Mouse (Mus musculus) gastrocnemius, postnatal 10 days (tissue): Measurements from ENCODE around the gene Tnip2. TPM values are rescaled to one million over a fixed set of nuclear protein-coding genes. Genes with fewer than 3 reads are reported as not detected.

Experiments used
- DNase-seq: peaks from one replicate; pipeline ENCODE4 v3.0.0; 2021; ENCODE audit warnings: mixed read lengths
- long read RNA-seq, 2 experiments: library from polyadenylated mRNA; stranded (forward); transcript quantifications; one replicate each; pipeline ENCODE4 v2.0.0; 2021
- total RNA-seq, 2 experiments: library from RNA; stranded (reverse); gene quantifications; 2 replicates each; pipeline ENCODE4 v1.2.3; 2021

Gene Tnip2
- total RNA-seq, result 1 to 10 TPM; 3.3 to 6.0 TPM
- long read RNA-seq, experiment 1, transcript Tnip2-202 (6 exons, 1,987 nt), result major isoform, 6 of 8 reads
- long read RNA-seq, experiment 1, partial matches to known transcripts, result 0 of 8 reads
- long read RNA-seq, experiment 1, other reads (novel, unspliced or antisense), result 2 of 8 reads
- long read RNA-seq, experiment 2, transcript Tnip2-202 (6 exons, 1,987 nt), result major isoform, 7 of 10 reads
- long read RNA-seq, experiment 2, partial matches to known transcripts, result 1 of 10 reads
- long read RNA-seq, experiment 2, other reads (novel, unspliced or antisense), result 2 of 10 reads

DNA sequence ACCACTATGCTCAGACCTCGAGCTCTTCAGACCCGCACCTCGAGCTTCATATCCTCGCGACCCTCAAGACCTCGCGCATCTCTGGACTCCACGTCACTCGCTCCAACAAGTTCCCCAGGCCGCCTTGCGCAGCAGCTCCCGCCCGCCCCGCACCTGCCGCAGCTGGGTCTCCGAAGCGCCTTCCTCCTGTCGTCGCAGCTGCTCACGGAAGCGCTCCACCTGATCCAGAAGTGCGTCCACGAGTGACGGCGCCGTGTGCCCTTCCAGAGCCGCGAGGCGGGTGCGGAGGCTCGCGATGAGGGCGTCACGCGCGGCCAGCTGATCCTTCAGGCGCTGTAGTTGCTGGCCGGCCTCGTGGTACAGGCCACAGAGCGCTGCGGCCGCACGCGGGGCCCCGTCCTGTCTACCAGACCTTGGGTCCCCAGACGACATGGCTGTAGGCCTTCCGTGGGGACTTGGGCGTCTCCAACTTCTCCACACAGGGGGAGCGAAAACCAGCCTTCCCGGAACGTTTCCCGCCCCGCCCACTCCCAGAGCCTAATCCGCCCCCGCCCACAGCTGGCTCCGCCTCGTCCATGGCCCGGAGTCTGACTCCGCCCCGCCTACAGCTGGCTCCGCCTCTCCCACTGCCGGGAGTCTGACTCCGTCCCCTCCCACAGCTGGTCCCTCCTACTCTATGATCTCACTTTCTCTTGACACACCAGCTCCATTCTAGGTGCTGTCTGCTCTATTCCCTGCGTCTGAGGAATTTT lies at the start of gene Tnip2:
Tnip2 (minus strand) TSS at position 526 of the 752 bp plus-strand sequence.
- DNase-seq, result peak; percentile 97

DNA sequence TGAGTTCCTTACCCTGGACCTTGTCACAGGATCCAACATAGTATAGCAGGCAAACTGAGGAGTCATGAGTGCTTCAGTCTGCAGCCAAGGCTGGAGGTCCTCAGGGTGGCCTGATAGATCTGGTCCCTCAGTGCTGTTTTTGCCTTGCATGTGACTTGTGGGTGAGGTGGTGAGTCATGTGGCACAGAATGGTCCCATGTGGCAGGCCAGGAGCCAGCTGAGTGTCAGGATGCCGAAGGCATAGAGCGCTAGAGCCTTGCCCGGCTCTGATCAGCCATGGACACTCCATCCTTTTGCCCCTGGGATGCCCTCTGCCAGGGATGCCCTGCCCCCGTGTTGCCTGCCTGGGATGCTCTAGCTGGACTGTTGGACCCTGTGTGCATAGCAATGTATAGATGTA lies 38.0 kb upstream of the Tnip2 start:
- DNase-seq, result no peak

DNA sequence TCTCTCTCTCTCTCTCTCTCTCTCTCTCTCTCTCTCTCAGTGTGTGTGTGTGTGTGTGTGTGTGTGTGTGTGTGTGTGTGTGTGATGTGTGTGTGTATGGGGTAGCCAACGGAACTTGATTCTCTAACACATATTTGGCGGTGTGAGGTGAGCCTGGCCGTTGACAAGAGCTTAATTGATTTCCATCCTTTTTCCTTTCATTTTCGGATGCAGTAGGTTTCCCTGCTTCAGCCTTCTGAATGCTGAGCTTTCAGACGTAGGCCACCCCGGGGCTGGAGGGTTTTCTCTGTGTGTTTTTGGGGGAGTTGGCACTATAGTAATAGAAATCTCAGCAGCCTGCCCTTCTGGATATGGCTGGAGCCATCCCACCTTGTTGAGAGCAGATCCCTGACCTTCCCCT lies 36.5 kb upstream of the Tnip2 start:
- no peak for DNase-seq

DNA sequence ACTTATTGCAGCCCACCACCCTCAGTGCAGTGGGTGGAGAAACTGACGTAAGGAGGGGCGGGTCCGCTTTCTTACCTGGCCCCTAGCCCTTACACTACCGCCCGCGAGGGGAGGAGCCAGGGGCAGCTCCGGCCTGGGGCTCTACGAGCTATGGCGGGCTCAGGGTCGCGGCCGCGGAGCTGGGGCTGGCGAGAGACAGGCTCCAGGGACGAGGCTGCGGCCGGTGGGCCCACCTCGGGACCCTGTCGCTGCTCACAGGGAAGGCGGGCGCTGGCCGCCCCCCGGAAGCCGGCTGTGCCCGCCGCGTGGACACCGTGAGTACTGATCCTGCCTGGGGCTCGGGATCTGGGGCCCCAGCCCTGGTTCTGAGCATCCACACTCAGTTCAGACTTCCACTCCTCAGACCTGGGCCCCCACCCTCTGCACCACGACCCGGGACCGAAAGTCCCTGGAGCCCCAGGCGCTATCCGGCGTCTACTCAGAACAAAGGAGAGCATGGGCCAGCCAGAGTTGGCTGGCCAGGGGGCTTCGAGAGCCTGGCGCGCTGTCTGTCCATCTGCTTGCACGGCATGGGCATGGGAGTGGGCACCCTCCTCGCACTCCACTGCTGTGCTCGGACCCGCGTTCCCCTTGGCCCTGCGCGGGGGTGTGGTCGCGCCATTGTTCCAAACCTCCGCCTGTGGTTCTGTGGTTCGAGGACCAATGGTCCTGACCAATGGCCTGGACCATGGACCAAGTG lies 35.9 kb upstream of the Tnip2 start:
- DNase-seq, result peak; percentile 48

DNA sequence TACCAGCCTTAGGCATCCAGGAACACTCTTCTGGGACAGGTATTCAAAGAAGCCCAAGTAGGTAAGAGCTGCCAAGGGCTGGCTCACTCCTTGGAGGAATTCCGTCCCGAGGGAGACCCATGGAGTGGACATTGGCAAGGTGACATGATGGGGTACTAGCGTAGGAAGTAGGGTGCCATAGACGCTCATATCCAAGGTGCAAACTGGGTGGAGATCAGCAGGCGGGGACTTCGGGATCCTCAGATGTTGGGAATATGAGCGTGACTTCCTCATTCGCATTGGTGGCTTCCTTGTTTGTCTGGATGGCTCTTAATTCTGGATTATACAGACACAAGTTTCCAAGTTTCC lies 35.3 kb upstream of the Tnip2 start:
- DNase-seq, result no peak

DNA sequence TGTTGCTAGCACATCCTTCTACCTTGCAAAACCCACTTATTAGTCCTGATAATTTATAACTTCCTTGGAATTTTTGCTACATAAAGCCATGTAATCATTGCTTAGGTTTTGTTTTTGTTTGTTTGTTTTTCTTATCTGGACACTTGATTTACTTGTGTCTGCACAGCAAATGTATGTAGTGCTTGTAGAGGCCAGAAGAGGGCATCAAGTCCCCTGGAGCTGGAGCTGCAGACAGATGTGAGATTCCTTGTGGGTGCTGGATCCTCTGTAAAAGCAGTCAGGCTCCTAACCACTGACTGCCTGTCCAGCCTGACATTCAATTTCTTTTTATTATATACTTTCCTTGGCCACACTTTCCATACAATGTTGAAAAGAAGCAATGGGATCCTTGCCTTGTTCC lies 33.6 kb upstream of the Tnip2 start:
- DNase-seq, result no peak

DNA sequence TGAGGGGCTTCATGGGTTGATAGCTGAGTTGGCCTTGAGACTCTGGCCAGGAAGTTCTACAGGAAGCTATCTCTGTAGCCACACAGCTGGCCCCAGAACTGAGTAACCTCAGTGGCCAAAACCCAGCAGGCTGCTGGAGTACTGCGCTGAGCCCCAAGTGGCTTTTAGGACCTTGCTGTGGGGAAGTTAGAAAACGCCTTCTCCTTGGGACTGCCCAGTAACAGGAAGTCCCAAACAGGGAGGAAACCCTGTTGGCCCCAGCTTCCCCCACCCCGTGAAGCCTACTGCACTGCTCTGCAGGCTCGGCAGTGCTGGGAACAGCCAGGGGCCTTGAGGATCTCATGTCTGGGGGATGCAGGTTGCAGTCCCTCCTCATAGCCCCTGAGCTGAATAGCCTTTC lies 29.3 kb upstream of the Tnip2 start:
- no peak for DNase-seq

DNA sequence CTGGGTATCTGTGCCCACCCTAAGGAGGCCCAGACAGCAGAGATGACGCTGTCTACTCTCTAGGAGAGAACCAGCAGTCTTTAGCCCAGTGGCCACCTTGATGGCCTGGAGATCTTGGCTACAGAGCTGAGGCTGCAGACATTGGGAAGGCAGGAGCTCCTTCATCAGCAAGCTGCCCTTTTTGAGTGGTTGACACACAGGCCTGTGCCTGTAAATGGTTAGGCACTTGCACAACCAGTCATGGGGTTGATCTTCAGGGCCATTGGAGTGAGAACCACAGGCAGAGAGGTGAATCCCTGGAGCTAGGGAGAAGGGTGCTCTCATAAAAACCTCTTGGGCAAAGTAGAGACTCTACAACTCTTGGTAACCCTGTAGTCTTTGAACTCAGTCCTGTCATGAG lies 28.4 kb upstream of the Tnip2 start:
- no peak for DNase-seq

DNA sequence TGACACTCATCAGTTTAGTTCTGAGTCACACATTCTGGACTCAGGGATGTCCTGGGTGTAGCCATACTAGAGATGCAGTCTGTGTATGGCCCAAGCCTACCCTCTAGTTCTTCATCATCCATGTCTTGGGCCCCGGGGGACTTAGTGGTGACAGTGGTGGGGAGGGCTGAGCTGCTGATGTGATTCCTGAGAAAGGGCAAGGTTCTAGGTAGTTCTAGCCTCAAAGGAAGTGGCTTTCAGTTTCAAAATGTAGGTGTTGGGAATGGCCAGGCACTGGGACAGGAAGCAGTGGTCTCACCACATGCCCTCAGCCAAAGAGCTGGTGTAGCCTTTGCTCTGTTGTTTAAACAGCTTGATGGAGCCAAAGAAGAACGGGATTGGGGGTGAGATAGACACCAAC lies 25.3 kb upstream of the Tnip2 start:
- no peak for DNase-seq

DNA sequence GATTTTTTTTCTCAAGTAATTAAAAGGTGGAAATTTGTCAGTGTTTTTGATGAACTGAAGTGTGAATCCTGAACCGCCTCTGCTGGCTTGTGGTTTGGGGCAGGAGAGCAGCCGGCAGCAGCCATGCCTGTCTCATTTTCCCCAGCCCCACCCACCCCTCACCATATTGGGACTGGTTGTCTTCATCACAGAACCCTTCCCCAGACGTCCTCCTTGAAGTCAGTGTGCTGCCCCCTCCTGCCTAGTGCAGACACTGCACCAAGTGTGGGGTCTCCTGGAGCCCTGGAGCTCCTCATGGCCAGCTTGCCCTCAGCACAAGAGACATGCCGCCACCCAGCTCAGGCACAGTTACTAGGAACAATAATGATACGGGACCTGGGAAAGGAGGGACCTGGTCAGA lies 24.7 kb upstream of the Tnip2 start:
- peak; percentile 28 for DNase-seq

DNA sequence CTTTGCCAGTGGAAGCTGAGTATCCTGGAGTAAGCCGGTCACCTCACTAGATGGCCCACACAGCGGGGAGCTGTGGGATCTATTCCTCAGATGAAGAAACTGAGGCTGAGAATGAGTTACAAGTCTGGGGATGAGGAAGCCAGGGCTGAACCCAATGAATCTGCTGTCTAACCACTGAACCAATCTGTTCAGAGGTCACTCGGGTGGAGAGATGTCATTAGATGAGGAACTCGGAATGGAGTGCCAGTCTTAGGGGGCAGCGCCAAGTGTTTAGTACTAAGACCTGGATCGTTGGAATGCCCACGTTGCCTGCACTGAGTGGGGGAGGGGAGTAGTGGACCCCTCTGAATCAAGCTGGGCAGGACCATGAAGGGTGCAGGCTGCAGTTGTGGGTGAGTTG lies 24.3 kb upstream of the Tnip2 start:
- DNase-seq, result no peak

DNA sequence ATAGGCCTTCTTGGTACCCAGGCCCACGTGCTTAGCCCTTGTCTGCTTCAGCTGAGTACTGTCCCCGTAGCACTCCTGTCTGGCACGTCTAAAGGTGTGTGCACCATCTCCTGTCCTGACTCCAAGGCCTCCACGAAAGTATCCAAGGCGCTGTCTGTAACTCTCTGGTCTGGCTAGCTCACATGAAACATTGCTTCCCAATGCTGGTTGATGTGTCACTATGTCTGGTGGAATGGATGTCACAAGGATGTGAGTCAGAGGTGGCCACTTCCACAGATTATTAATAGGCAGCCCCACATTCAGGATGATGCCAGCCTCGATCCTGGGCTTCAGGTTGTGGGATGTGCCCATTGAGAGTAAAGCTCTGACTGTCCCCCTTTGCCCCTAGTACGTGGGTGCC lies 22.0 kb upstream of the Tnip2 start:
- DNase-seq, result no peak

DNA sequence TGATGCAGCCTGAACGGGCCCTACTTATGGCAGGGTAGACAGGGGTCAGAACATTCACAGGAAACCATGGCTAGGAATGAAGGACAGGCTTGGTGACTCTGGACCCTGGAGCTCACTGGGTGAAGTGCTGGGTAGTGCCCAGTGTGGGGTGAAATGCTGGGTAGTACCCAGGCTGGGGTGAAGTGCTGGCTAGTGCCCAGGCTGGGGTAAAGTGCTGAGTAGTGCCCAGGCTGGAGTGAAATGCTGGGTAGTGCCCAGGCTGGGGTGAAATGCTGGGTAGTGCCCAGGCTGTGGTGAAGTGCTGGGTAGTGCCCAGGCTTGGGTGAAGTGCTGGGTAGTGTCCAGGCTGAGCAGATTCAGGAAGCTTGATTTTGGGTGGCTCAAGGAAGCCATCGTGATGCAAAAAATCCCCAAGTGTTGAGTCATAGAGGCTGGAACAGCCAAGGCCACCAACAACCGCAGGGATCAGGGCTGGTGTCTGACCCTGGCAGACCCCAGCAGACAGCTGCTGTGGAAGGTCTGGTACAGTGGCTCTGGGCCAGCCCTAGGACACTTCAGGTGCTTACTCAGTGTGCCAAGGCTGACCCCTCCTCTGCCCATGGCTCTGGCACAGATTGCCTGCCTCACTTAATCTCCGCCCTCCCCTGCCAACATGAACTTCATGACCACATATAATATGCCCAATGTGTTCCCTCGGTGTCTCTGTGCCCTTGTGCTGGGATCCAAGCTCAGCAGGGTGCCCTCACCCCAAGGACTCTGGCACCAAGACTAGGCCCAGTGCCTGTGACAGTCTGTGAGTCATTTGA lies 21.2 kb upstream of the Tnip2 start:
- no peak for DNase-seq

DNA sequence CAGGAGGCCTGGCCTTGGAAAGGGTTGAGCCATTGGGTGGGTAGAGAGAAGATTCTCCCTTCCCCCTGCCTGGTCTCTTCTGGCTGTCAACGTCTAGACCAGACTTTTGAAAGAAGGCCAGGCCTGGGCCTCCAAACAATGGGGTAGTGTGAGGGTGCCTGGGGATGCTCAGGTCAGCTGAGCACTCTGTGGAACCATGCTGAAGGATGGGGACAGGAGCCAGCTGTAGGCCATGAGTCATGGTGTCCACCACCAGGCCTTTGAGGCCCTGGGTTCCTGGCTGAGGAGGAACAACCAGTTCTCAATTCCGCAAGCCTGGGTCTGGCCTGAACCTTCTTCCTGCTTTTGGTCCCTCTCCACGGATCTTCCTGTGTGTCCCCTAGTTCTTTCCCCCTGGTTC lies 20.0 kb upstream of the Tnip2 start:
- DNase-seq, result no peak

DNA sequence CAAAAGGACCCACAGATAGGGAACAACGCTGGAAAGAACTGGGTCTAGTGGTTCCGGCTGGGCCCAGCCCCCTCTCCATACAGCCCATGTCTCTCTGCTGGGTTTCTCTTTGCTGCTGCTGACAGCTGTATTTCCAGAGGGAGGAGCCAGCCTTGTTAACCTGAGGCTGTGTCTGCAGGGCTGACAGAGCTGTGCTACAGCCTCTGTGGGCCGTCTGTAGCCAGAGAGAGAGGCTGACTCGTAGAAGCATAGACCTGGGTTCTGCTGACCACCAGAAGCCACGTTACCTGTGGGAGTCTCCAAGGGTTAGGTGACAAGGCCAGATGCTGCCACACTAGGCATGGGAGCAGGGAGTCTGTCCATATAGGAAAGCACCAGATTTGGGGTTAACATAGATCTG lies 19.3 kb upstream of the Tnip2 start:
- DNase-seq, result no peak

DNA sequence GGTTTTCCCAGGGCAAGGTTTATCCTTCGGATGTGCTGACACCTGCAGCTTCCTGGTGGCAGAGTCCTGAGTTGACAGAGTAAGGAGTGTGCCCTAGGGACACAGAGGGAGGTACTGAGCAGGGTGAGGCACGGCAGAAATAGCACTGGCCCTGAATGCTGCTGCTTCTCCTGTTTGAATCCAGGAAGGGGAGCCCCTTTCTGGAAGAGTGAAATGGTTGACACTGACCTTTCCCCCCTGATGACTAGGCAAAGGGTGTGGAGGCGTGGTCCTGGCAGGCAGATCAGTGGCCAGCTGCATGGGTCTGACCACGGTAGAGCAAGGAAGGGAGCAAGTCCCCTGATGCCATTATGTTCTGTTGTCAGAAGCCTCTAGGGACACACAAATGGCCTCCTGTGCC lies 16.9 kb upstream of the Tnip2 start:
- no peak for DNase-seq

DNA sequence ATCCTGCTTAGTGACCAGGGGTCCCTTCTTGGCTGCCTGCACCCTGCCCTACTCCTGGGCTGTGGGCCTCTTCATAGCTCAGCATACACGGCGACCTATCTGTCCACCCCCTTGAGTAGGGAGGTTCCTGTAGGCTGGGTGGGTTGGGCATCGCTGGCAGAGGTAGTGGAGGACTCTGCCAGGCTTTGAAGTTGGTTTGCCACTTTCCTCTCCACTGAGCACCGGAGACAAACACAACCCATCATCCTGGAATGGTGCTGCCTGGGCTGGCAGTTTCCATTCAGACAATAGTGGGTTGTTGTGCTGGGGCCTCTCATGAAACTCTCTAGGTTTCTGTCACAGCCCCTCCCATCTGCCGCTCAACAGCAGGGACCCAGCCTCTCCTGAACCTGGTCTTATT lies 16.3 kb upstream of the Tnip2 start:
- DNase-seq, result no peak

DNA sequence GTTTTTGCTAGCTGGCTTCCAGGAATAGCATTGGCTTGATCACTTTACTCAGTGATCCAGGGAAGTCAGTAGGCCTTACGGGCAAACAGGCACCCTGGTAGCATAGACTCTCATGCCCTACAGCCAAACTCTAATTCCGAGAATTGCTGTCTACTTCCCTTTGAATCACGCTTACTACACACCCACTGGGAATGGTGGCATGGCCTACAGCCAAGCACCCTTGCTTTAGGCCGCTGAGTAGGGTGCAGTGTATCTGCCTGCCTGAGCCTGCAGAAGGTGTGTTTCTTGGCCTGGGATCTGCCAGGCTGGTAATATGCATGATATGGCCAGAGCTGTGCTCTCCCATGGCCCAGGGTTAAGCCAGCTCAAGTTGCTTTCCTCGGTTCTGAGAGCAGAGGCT lies 14.9 kb upstream of the Tnip2 start:
- no peak for DNase-seq

DNA sequence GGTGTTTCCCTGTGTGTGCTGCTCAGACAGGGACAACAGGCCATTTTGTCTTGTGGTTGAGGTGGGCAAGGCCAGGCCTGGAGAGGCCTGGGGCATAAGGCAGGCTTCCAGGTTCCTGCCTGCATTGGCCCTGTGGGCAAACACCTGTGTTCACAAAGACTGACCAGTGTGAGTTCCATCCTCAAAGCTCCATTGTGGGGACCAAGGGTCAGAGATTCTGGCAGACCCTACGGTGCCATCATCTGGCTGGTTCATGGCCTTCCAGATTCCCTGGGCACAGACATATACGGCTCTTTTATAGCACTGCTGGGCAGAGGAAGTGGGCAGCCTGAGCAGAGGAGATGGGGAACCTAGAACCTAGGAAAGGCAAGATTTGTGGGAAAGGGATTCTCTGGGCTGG lies 13.6 kb upstream of the Tnip2 start:
- no peak for DNase-seq

DNA sequence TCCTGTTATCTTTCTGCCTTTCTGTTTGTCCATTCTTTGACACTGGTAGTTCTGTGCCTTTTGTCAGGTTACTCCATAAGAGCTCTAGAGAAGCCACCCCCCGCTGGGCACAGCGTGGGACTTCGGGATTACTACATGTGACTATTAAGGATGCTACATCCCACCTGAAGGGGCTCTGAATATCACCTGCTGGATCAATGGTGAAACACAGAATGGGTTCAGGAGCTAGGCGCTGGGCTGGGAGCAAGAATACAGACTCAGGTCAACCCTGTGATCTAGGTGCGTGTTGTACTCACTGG lies 12.6 kb upstream of the Tnip2 start:
- no peak for DNase-seq

DNA sequence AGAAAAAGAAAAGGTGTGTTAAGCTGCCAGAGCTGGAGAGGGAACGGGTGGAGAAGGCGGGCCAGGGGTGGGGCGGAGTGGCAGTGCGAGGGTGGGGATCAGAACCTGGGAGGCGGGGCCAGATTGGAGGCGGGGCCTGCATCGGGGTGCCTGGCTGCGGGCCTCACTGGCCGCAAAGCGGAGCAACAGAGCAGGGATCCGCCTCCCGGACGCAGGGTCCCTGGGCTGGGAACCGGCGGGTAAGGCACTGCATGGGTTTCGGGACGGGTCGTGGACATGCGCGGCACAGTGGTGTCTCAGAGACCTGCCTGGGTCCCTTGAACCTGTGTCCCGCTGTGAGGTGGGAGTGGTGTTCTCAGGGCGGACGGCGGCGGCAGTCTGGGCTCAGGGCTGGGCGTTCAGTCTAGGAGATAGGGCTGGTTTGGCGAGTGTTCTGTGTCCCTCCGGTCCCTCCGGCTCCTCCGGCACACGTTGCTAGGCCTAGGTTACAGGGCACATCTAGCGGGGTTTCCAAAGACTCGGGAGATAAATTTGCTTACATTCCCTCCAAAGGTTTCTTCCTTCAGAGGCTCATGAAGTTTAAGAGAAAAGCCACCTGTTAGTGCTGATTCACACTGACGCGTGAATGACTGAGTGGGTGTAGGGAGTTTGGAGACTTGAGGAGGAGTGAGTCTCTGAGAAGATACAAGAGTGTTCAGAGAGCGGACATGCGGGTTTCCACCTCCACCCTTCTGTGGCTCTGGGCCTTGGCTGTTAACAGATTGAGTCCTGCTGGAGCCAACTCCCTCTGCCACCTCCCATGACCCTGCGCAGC lies 12.1 kb upstream of the Tnip2 start, which contains the start of gene Sh3bp2:
Sh3bp2 (plus strand) TSS at position 176 of the 814 bp plus-strand sequence.
- peak; percentile 96 for DNase-seq

DNA sequence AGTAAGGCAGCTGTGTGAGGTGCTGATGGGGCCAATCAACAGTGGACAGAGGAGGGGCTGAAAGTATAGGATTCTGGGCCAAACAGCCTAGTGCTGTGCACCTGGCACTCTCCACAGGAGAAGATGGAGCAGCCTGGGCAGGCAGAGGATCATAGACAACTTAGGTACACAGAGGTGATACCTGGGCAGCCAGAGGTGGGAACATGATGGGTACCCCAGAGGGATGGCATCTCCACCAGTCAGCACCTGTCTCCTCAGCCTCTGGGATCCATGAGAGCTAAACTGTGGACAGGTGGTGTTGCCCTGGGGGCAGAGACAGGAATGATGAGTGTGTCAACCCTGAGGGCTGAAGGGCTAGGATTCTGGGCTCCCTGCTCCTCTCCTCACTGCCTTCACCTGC lies 10.7 kb upstream of the Tnip2 start:
- no peak for DNase-seq
